Mouse (Mus musculus) ES-Bruce4 (cell line): ENCODE results near the gene Olfr418. TPM values are rescaled to one million over a fixed set of nuclear protein-coding genes. Genes with fewer than 3 reads are reported as not detected.

Source experiments
- H3K27ac ChIP-seq: 2 replicates; pipeline ENCODE4 v1.5.1; 2012; ENCODE audit warnings: low read length, inconsistent platforms; ENCODE audit not compliant: insufficient read depth
- H3K27me3 ChIP-seq: 2 replicates; pipeline ENCODE4 v1.6.1; 2012; ENCODE audit warnings: mild to moderate bottlenecking, low read length, inconsistent platforms; ENCODE audit not compliant: control insufficient read depth, poor library complexity, insufficient read depth, severe bottlenecking
- H3K36me3 ChIP-seq: 2 replicates; pipeline ENCODE4 v1.6.1; 2012; ENCODE audit warnings: inconsistent platforms, mild to moderate bottlenecking, low read length, moderate library complexity; ENCODE audit not compliant: control insufficient read depth, poor library complexity, insufficient read depth, severe bottlenecking
- H3K4me1 ChIP-seq: one replicate; pipeline ENCODE4 v1.8.1; 2011; ENCODE audit warnings: low read length; ENCODE audit not compliant: control insufficient read depth, insufficient read depth
- H3K4me3 ChIP-seq: 2 replicates; pipeline ENCODE4 v1.5.1; 2011; ENCODE audit warnings: low read depth, mild to moderate bottlenecking, low read length
- H3K9ac ChIP-seq: 2 replicates; pipeline ENCODE4 v1.6.1; 2012; ENCODE audit warnings: low read depth, mild to moderate bottlenecking, inconsistent platforms; ENCODE audit not compliant: poor library complexity, severe bottlenecking
- H3K9me3 ChIP-seq: replicated peaks from 2 replicates; pipeline ENCODE4 v1.6.1; 2012; ENCODE audit warnings: mild to moderate bottlenecking, low read length, inconsistent platforms; ENCODE audit not compliant: control insufficient read depth, poor library complexity, insufficient read depth, severe bottlenecking
- CTCF ChIP-seq: IDR thresholded peaks from one replicate; pipeline ENCODE4 v1.8.1; 2011; ENCODE audit warnings: low read depth, low read length
- EP300 ChIP-seq: IDR thresholded peaks from 2 replicates; pipeline ENCODE4 v1.6.1; 2011; ENCODE audit warnings: low read depth, low read length; ENCODE audit not compliant: insufficient read depth
- POLR2A ChIP-seq: IDR thresholded peaks from one replicate; pipeline ENCODE4 v1.8.1; 2011; ENCODE audit warnings: low read length; ENCODE audit not compliant: insufficient read depth
- polyA plus RNA-seq: library from polyadenylated mRNA; stranded (reverse); fragments of >200 nt; gene quantifications from 2 replicates; pipeline ENCODE4 v1.2.4, GENCODE M21; 2011; ENCODE audit warnings: low read depth; ENCODE audit not compliant: missing spikeins, insufficient read depth, insufficient read length

The Olfr418 gene
- polyA plus RNA-seq, 1 experiment: not detected

DNA sequence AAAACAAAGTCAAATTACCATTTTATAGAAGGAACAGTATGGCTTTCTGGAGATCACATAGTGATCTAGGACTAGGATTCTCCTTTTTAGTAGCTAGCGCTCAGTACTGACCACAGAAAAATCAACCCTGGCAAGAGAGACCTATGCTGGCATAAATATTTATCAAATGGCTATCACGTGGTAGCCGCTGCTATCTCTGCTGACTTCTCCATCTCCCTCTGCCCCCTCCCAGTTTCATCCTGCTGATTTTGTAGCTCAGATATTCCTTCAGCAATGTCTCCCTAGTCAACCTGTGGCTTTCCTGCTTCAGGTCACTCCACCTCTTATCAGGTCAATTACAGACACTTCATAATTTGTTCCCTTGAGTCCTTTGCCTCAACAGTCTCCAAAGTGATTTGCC is 49.9 kb downstream of the Olfr418 start:
- no peak for TF ChIP-seq CTCF
- no peak for TF ChIP-seq EP300
- TF ChIP-seq POLR2A: no peak
- H3K4me3 ChIP-seq: no peak overlapping the region
- H3K27me3 ChIP-seq: no peaks in the 10 kb centered on the region
- no peaks in the 10 kb centered on the region for H3K36me3 ChIP-seq
- no peak overlapping the region for H3K9ac ChIP-seq
- no peaks in the 10 kb centered on the region for H3K4me1 ChIP-seq
- no peak overlapping the region for H3K27ac ChIP-seq
- H3K9me3 ChIP-seq: no peaks in the 10 kb centered on the region

DNA sequence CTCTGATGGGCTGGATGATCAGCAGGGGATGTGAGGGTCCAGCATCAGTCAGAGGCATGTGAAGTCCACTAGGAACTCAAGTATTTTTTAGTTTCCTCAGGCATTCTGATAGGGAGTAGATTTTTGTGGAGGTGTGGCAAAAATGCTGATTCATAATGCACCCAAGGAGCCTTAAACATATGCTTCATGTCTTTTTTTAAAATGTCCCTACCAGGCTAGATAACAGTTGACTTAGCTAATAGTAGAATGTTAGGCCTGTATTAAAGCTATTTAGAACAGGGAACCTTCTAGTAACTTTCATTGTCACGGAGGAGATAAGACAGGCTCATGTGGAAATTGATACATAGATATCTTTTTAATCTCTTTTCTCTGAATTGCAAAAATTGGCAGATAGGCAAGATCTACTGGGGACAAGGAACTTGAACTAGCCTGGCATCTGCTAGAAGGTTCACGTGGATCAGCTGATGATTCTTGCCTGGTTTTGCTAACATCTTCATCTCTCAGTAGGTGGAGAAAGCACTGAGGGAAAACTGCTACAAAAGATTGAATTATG is 52.2 kb downstream of the Olfr418 start:
- TF ChIP-seq EP300: no peak
- TF ChIP-seq CTCF: no peak
- TF ChIP-seq POLR2A: no peak
- H3K9ac ChIP-seq: no peak overlapping the region
- no peak overlapping the region for H3K4me3 ChIP-seq
- H3K27me3 ChIP-seq: no peaks in the 10 kb centered on the region
- no peaks in the 10 kb centered on the region for H3K4me1 ChIP-seq
- no peak overlapping the region for H3K27ac ChIP-seq
- no peaks in the 10 kb centered on the region for H3K36me3 ChIP-seq
- no peaks in the 10 kb centered on the region for H3K9me3 ChIP-seq

DNA sequence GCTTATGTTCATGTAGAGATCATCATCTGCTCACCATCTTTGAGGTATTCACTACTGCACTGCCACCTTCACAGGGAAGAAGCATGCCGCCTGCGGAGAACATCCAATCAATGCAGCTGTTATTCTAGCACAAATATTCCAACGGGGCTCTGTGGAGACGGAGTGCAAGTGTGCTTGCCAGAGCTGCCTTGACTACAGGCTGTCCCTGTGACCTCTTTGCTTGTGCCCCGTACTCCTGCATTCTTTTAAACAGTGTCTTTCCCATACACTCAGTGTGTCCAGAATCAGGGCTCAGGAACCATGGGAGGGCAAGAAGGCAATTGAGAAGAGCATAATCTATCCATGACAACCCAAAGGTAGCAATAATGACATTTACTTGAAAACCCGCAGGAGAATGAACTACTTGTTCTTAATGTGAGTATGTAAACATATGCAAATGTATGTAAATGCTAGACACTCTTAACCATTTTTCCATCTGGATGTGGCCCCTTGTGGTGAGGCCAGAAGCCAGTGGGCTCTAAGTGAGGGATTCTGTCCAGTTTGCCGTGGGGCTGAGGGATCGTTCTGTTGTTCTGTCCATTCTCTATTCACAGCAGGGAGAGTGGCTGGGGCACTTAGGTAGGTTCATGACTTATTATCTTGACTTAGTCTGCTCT is 55.9 kb downstream of the Olfr418 start:
- Histone ChIP-seq H3K9ac (no peak overlapping the region), H3K9me3 (no peaks in the 10 kb centered on the region), H3K27me3 (no peaks in the 10 kb centered on the region), H3K4me1 (no peaks in the 10 kb centered on the region), H3K36me3 (no peaks in the 10 kb centered on the region), H3K4me3 (no peak overlapping the region), H3K27ac (no peak overlapping the region)
- TF ChIP-seq EP300 (no peak), POLR2A (no peak), CTCF (no peak)

DNA sequence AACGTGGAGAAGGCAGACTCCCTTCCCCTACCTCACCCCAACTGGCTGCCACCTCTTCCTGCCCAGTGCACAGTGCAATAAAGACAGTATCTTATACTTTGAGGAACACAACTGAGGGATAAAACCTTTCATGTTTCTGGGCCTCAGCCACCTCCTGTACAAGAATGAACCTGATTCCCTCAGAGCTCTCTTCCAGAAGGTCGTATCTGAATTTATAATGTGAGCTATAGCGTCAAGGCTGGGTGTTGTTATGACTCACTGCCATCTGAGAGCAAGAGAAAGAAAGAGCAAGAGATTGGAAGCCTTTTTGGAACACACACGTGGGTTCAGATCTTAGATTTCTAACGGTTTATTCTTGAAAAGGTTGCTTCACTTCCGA is 56.4 kb downstream of the Olfr418 start:
- TF ChIP-seq EP300 (no peak), POLR2A (no peak)
- Histone ChIP-seq H3K9me3 (no peaks in the 10 kb centered on the region), H3K9ac (no peak overlapping the region), H3K4me1 (no peaks in the 10 kb centered on the region), H3K27me3 (no peaks in the 10 kb centered on the region), H3K27ac (no peak overlapping the region), H3K36me3 (no peaks in the 10 kb centered on the region), H3K4me3 (no peak overlapping the region)

Other genes starting within 250 kb of the Olfr418 start
- not detected in 2 replicates for gene Olfr1408, start 128.6 kb upstream of the Olfr418 start, polyA plus RNA-seq
- not detected in 2 replicates for gene Olfr1406, start 75.4 kb upstream of the Olfr418 start, polyA plus RNA-seq
- not detected in 2 replicates for gene Olfr218, start 68.2 kb upstream of the Olfr418 start, polyA plus RNA-seq
- gene Olfr1404, start 53.6 kb upstream of the Olfr418 start, polyA plus RNA-seq: not detected in 2 replicates
- gene Fcer1a, start 38.8 kb upstream of the Olfr418 start, polyA plus RNA-seq: not detected in 2 replicates
- not detected in 2 replicates for gene Mptx2, start 11.8 kb downstream of the Olfr418 start, polyA plus RNA-seq
- gene Ackr1, start 67.7 kb downstream of the Olfr418 start, polyA plus RNA-seq: not detected in 2 replicates
- gene Aim2, start 84.9 kb downstream of the Olfr418 start, polyA plus RNA-seq: 38.9 and 49.8 TPM in 2 replicates
- 0.44 and 0.70 TPM in 2 replicates for gene Cadm3, start 101.7 kb downstream of the Olfr418 start, polyA plus RNA-seq
- gene Ifi206, start 225.0 kb downstream of the Olfr418 start, polyA plus RNA-seq: not detected in 2 replicates